Mouse (Mus musculus): Measurements from ENCODE around the gene Fbln2. TPM values are rescaled to one million over a fixed set of nuclear protein-coding genes. Genes with fewer than 3 reads are reported as not detected.

The Fbln2 gene
- polyA plus RNA-seq, 1 experiment: 12.6 TPM

DNA sequence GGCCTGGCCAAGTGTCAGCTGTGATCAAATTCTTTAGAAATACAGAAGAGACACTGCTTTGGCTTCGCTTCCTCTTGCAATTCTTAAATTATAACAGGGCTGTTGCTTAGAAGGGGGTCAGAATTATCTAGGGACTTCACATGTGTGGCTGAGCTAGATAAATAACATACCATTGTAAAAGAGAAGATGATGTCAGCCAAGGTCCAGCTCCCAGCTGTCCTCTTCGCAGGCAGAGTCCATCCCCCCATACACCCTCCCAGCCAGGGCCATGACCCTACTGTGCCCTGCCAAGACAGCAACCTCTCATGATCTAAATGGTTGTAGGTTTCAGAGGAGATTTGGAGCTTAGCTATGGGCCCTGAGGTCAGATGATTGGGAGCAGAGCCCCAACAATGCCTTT, 28.3 kb upstream of the Fbln2 start:
- 67% methylated on average over 2 of the region's 2 CpGs for WGBS
- Histone ChIP-seq H3K36me3 (ENCODE audit: control insufficient read depth, insufficient read depth, low read length) (no peaks in the 10 kb centered on the region), H3K27ac (ENCODE audit: insufficient read depth, low read depth, low read length) (no peak overlapping the region), H3K27me3 (replicated peaks; ENCODE audit: control insufficient read depth, insufficient read depth, low read length) (no peaks in the 10 kb centered on the region), H3K4me3 (ENCODE audit: insufficient read depth, low read depth, low read length) (no peak overlapping the region), H3K4me1 (ENCODE audit: control insufficient read depth, insufficient read depth, low read length) (no peaks in the 10 kb centered on the region)
- peak; percentile 29 for DNase-seq
- TF ChIP-seq POLR2A (IDR thresholded peaks at IDR 0.05; ENCODE audit: low read depth, low read length): no peak
- TF ChIP-seq CTCF (conservative IDR thresholded peaks at IDR 0.05; ENCODE audit: insufficient read depth, insufficient read length, low read depth, low read length): no peak

DNA sequence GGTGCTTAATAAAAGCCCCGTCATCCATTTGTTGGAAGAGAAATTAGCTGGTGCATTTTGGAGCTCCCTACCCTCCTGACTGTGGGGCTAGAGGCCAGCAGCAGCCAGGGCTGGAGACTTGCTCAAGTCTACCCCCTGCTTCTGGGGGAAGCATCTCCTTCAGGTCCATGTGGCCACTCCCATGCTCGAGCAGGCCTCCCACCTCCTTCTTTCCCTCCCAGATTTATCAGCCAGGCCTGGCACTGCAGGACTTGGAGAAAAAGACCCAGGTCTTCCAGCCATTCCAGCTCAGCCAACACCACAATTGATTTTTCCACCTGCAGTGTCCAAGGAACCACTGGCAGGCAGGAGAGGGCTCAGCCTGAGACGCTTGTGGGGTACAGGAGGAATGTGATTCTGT, 27.5 kb upstream of the Fbln2 start:
- no peak overlapping the region for H3K4me3 ChIP-seq (ENCODE audit: insufficient read depth, low read depth, low read length)
- H3K27me3 ChIP-seq (replicated peaks; ENCODE audit: control insufficient read depth, insufficient read depth, low read length): no peaks in the 10 kb centered on the region
- no peak for DNase-seq
- no peak overlapping the region for H3K27ac ChIP-seq (ENCODE audit: insufficient read depth, low read depth, low read length)
- 72% methylated on average over 3 of the region's 3 CpGs for WGBS
- no peaks in the 10 kb centered on the region for H3K36me3 ChIP-seq (ENCODE audit: control insufficient read depth, insufficient read depth, low read length)
- no peak for TF ChIP-seq POLR2A (IDR thresholded peaks at IDR 0.05; ENCODE audit: low read depth, low read length)
- H3K4me1 ChIP-seq (ENCODE audit: control insufficient read depth, insufficient read depth, low read length): no peaks in the 10 kb centered on the region

DNA sequence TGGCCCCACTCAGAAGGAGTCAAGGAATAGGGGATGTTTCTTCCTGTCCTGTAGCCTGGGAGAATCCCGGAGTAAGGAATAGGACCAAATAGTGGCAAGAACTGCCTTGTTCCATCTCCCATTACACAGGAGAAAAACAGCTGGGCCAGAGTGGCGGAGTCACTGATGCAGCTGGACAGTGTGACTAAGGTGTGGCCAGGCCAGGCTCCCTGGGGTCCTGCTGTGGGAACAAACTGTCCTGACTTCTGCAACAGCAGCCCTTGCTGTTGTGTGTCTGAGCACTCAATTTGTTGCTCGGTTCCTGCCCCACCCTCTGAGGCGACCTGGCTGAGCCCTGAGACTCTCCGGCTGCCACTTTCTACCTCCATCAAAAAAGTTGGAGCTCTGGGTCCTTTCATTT, 26.8 kb upstream of the Fbln2 start:
- Histone ChIP-seq H3K4me3 (ENCODE audit: insufficient read depth, low read depth, low read length) (no peak overlapping the region), H3K36me3 (ENCODE audit: control insufficient read depth, insufficient read depth, low read length) (no peaks in the 10 kb centered on the region), H3K27me3 (replicated peaks; ENCODE audit: control insufficient read depth, insufficient read depth, low read length) (no peaks in the 10 kb centered on the region), H3K4me1 (ENCODE audit: control insufficient read depth, insufficient read depth, low read length) (no peaks in the 10 kb centered on the region), H3K27ac (ENCODE audit: insufficient read depth, low read depth, low read length) (no peak overlapping the region)
- WGBS: 86% methylated on average over 5 of the region's 5 CpGs
- TF ChIP-seq CTCF (conservative IDR thresholded peaks at IDR 0.05; ENCODE audit: insufficient read depth, insufficient read length, low read depth, low read length) (no peak), POLR2A (IDR thresholded peaks at IDR 0.05; ENCODE audit: low read depth, low read length) (no peak)
- no peak for DNase-seq

DNA sequence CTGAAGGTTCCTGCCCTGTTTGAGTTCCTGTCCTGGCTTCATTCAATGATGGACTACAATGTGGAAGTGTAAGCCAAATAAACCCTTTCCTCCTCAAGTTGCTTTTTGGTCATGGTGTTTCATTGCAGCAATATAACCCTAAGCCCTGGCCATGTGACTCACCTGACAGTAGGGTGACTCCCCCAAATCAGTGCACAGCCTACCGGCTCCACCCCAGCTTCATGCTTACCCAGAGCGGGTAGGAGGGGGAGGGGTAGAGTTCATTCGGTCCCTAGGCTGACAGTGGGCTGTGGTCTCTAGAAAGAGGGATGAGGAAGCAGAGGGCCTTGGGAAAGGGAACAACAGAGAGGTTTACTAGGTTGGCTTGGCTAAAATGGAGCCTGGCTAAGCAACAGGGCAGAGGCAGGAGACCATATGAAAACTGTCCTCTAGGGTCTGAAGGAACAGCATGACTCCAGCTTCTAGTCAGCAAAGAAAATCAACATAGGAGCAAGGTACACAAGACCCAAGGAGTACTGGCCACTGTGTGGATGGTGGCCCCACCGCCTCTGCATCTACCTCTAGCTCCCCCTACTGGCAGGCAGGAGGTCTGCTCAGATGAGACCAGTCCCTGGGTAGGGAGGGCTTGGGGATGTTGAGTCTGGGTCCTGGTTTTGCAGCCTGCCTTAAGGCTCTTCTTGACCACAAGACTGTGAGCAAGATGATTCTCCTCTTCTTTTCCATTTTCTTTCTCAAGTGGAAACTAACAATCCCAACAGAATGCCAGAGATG, 25.9 kb upstream of the Fbln2 start:
- DNase-seq: no peak
- Histone ChIP-seq H3K27me3 (replicated peaks; ENCODE audit: control insufficient read depth, insufficient read depth, low read length) (no peaks in the 10 kb centered on the region), H3K4me3 (ENCODE audit: insufficient read depth, low read depth, low read length) (no peak overlapping the region), H3K4me1 (ENCODE audit: control insufficient read depth, insufficient read depth, low read length) (no peaks in the 10 kb centered on the region), H3K27ac (ENCODE audit: insufficient read depth, low read depth, low read length) (no peak overlapping the region), H3K36me3 (ENCODE audit: control insufficient read depth, insufficient read depth, low read length) (no peaks in the 10 kb centered on the region)
- 46% methylated on average over 4 of the region's 4 CpGs for WGBS
- TF ChIP-seq POLR2A (IDR thresholded peaks at IDR 0.05; ENCODE audit: low read depth, low read length): no peak
- peak; percentile 73 for TF ChIP-seq CTCF (conservative IDR thresholded peaks at IDR 0.05; ENCODE audit: insufficient read depth, insufficient read length, low read depth, low read length)

DNA sequence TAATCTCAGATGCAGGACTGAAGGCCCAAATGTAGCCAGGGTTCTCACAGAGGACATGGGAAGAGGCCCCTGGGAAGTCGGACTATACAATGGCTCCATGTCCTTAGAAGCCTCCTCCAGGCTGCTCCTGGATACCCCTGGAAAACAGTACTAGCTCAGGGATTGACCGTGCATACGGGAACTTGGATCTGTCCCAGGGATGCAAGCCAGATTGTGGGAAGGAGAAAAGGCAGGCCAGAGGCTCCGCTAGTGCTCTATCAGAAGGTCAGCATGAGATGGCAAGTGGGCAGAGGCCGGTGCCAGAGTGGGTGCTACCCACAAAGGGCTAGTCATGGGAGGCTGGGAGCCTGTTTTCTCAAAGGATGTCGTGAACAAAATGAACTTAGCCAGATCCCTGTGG, 25.3 kb upstream of the Fbln2 start:
- TF ChIP-seq CTCF (conservative IDR thresholded peaks at IDR 0.05; ENCODE audit: insufficient read depth, insufficient read length, low read depth, low read length) (no peak), POLR2A (IDR thresholded peaks at IDR 0.05; ENCODE audit: low read depth, low read length) (no peak)
- no peaks in the 10 kb centered on the region for H3K36me3 ChIP-seq (ENCODE audit: control insufficient read depth, insufficient read depth, low read length)
- no peak overlapping the region for H3K4me3 ChIP-seq (ENCODE audit: insufficient read depth, low read depth, low read length)
- no peaks in the 10 kb centered on the region for H3K4me1 ChIP-seq (ENCODE audit: control insufficient read depth, insufficient read depth, low read length)
- no peak overlapping the region for H3K27ac ChIP-seq (ENCODE audit: insufficient read depth, low read depth, low read length)
- DNase-seq: no peak
- WGBS: 68% methylated on average over 6 of the region's 6 CpGs
- H3K27me3 ChIP-seq (replicated peaks; ENCODE audit: control insufficient read depth, insufficient read depth, low read length): no peaks in the 10 kb centered on the region

DNA sequence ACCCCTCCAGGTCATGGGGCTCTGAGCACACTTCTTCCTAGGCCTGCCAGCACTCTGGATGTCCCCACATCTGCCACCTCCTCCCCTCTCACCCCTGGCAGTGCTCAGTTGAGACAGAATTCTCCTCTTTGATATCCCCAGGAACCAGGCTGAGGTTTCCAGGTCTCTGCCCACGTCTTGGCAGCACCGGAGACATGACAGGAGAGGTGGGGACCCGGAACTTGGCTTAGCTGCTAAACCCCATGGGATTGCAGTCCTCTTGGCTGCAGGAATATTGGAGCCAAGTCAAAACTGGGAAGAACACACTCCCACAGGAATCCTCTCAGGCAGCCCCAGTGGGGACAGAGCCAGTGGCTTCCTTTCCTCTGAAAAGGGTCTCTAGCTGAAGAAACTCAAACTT, 24.4 kb upstream of the Fbln2 start:
- no peak for TF ChIP-seq CTCF (conservative IDR thresholded peaks at IDR 0.05; ENCODE audit: insufficient read depth, insufficient read length, low read depth, low read length)
- Histone ChIP-seq H3K4me3 (ENCODE audit: insufficient read depth, low read depth, low read length) (no peak overlapping the region), H3K4me1 (ENCODE audit: control insufficient read depth, insufficient read depth, low read length) (no peaks in the 10 kb centered on the region), H3K27ac (ENCODE audit: insufficient read depth, low read depth, low read length) (no peak overlapping the region), H3K27me3 (replicated peaks; ENCODE audit: control insufficient read depth, insufficient read depth, low read length) (no peaks in the 10 kb centered on the region), H3K36me3 (ENCODE audit: control insufficient read depth, insufficient read depth, low read length) (no peaks in the 10 kb centered on the region)
- DNase-seq: peak; percentile 30
- WGBS: 48% methylated on average over 3 of the region's 3 CpGs

DNA sequence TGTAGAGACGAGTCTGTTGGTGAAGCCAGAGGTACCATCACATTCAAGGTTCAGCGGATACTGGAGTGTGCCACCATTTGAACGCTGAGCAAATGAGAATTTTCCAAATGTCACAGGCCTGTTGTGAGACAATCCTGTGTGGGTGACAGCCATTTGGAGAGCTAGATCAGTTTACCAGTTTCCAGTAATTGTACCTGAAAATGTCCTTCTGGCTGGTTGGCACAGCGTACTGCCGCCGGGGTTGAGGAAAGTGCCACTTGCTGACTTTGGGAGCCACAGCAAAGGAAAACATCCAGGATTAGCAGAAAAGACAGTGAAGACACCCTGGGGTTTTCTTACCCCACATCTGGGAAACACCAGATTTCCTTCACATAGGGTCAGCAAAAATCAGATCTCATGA, 22.3 kb upstream of the Fbln2 start:
- Histone ChIP-seq H3K27ac (ENCODE audit: insufficient read depth, low read depth, low read length) (no peak overlapping the region), H3K4me3 (ENCODE audit: insufficient read depth, low read depth, low read length) (no peak overlapping the region), H3K36me3 (ENCODE audit: control insufficient read depth, insufficient read depth, low read length) (no peaks in the 10 kb centered on the region), H3K27me3 (replicated peaks; ENCODE audit: control insufficient read depth, insufficient read depth, low read length) (no peaks in the 10 kb centered on the region), H3K4me1 (ENCODE audit: control insufficient read depth, insufficient read depth, low read length) (no peaks in the 10 kb centered on the region)
- DNase-seq: no peak
- WGBS: 87% methylated on average over 6 of the region's 6 CpGs
- TF ChIP-seq CTCF (conservative IDR thresholded peaks at IDR 0.05; ENCODE audit: insufficient read depth, insufficient read length, low read depth, low read length): no peak
- TF ChIP-seq POLR2A (IDR thresholded peaks at IDR 0.05; ENCODE audit: low read depth, low read length): no peak
